Mouse (Mus musculus): Measurements from ENCODE around the gene Lrrc58. TPM values are rescaled to one million over a fixed set of nuclear protein-coding genes. Genes with fewer than 3 reads are reported as not detected.

The Lrrc58 gene
- polyA plus RNA-seq (2014; fragmentation: Illumina TruSeq; extraction: RNeasy Lipid Tissue Mini Kit (QIAGEN cat#74804); ENCODE audit: low read depth, low replicate concordance) = 36.2 TPM

DNA sequence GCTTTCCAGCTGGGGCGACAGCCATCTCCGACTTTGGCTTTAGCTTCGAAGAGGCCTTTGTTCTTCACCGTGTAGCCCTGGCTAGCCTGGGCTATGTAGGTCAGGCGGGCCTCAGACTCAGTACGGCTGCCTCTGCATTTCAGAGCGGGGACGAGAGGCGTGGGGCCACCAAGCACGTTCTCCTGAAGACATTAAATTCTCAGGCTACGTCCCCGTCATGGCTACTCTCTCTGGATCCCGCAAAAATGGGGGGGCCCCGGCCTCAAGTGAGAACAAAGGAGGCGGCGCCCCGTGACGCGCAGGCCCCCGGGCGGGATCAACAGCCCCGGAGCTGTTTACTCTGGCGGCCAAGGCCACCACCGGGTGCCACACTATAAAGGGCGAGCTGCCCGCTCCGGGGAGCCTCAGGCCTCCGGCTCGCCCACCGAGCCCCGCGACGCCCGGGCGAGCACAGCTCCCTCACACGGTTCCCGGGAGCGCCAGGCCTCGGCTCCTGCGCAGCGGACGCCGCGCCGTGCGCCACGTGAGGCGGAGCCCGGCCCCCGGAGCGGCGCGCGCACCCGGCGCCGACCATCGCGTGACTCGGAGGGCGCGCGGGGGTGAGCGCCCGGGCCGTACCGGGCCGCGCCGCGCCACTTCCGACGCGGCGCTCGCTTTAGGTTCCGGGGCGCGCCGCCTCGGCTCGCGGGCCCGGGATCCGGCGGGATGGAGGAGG lies at the start of gene Lrrc58:
Gene Lrrc58, plus strand, starts transcription at position 599 of the 715 bp plus-strand sequence.

DNA sequence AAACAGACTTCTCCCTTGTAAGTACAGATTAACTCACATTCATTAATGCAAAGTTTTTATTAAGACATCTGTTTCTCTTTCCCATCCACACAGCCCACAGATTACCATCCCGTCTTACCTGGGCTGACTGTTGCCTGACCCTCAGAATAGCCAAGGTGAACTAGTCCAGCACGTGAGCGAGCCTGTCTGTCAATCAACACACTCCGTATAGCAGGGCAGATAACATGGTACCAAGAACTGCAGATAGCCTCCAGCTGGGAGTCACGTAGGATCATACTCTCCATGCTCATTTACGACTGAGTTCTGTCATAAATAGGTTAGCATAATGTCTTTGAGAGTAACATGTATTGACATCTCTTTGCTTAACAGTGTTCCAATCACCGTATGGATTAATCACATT lies 7.2 kb upstream of the Lrrc58 start, which contains the start of gene Gm36028:
Gene Gm36028, minus strand, starts transcription at position 118 of the 400 bp plus-strand sequence.

DNA sequence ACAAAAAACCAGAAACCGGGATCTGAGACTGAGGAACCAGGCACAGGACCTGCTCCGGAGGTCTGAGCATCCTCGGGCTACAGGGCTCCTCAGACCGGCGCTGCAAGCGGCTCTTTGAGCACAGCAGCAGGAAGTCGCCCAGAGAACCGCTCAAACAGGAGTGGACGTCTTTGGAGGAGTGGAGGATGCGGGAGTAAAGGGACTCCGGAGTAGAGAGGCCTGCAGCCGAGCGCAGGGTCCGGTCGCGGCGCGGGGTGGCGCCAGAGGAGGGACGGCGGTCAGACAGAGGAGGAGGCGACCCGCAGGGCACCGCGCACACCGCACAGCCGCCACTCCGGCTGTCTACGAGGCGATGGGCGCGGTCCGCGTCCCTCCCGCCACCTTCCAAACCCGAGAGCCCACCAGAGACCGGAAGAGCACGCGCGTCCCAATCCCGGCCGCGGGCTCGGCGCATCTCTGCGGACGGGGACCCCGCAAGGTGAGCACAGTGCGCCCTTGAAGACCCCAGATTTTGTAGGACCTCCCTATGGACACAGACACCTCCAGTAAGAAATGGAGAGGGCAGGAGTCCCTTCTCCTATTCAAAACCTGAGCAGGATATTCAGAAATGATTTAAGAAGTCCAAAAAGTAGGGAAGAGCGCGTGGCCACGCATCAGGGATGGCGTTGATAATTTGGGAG lies 48.1 kb downstream of the Lrrc58 start, which contains the start of gene Gpr156:
Gene Gpr156, plus strand, starts transcription at position 359 of the 680 bp plus-strand sequence.

Other genes starting within 250 kb of the Lrrc58 start
- 36.2 TPM for gene Ndufb4, start 213.9 kb upstream of the Lrrc58 start, polyA plus RNA-seq (2014; fragmentation: Illumina TruSeq; extraction: RNeasy Lipid Tissue Mini Kit (QIAGEN cat#74804); ENCODE audit: low read depth, low replicate concordance)
- 91.6 TPM for gene Fstl1, start 91.5 kb upstream of the Lrrc58 start, polyA plus RNA-seq (2014; fragmentation: Illumina TruSeq; extraction: RNeasy Lipid Tissue Mini Kit (QIAGEN cat#74804); ENCODE audit: low read depth, low replicate concordance)
- not detected for gene Gm36028, start 7.2 kb upstream of the Lrrc58 start, polyA plus RNA-seq (2014; fragmentation: Illumina TruSeq; extraction: RNeasy Lipid Tissue Mini Kit (QIAGEN cat#74804); ENCODE audit: low read depth, low replicate concordance)
- 1.6 TPM for gene Gpr156, start 48.1 kb downstream of the Lrrc58 start, polyA plus RNA-seq (2014; fragmentation: Illumina TruSeq; extraction: RNeasy Lipid Tissue Mini Kit (QIAGEN cat#74804); ENCODE audit: low read depth, low replicate concordance)
- gene Gsk3b, start 220.6 kb downstream of the Lrrc58 start, polyA plus RNA-seq (2014; fragmentation: Illumina TruSeq; extraction: RNeasy Lipid Tissue Mini Kit (QIAGEN cat#74804); ENCODE audit: low read depth, low replicate concordance) = 28.3 TPM